In the genomic region with DNA sequence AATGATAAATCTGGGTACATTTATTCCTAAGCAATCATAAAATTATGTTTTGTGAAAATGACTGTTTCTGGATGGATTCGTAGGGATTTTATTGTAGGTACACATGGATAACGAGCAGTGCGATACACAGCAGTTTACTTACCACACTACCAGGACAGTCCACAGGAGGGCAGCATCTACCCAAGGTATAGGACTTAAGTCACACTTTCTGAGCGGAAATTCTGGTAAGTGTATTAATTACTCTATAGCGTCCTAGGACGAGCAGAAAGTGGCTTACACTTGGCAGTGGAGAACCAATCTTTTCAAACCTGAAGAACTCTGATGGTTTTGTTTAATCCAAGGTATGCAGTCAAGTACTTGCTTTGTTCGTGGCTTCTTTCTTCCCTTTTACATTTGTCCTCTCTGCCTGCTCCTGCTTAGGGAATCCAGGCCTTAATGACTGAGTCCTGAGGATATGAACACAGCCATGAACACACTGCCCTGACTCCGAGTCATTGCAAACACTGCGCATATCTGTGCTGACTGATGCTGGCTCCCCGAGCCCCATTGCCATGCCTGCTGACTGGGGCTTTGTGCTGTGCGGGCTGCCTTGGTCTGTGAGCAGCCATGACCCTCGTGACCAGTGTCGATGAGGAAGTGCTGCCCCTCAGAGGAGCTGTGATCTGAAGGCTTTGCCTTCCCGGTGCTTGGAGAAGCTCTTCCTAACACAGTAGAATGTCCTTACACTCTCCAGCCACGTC, we compare ENCODE assay signal across 8 mouse cellular contexts.
DNase-seq lines count a peak whose midpoint lies in the region; ATAC-seq and TF ChIP-seq lines count a peak whose summit lies in the region.

No protein-coding gene starts in this region.

- H3K9ac ChIP-seq in hindbrain, postnatal 0 days (replicated peaks; ENCODE audit: low read length): peak overlapping the region; percentile 26; the same call in 1 of the 2 replicates

- H3K4me2 ChIP-seq in hindbrain, postnatal 0 days (ENCODE audit: low read depth, low read length): peak overlapping the region; percentile 46

- peak overlapping the region; percentile 52; the same call in 1 of the 2 replicates for H3K27ac ChIP-seq in cortical plate, adult 2 months (ENCODE audit: insufficient read depth, low read length)
- H3K27ac ChIP-seq in gastrocnemius, adult 2 months: peak overlapping the region; percentile 79
- peak overlapping the region; percentile 74 for H3K27ac ChIP-seq in hindbrain, postnatal 0 days

- H3K27me3 ChIP-seq in hindbrain, postnatal 0 days (ENCODE audit: insufficient read depth, low read length): no peaks in the 10 kb centered on the region

- ATAC-seq in activated CD4-positive, CD25-positive, alpha-beta regulatory T cell, adult 4 months: peak; percentile 88
- ATAC-seq in hindbrain, postnatal 0 days: peak; percentile 91

- TF ChIP-seq CTCF in cortical plate, adult 2 months (IDR thresholded peaks at IDR 0.05; ENCODE audit: extremely low read depth, insufficient read depth, low read length): peak; percentile 95
- peak; percentile 93 for TF ChIP-seq CTCF in gastrocnemius, adult 2 months (IDR thresholded peaks at IDR 0.05)
- peak; percentile 91 for TF ChIP-seq CTCF in hindbrain, postnatal 0 days (IDR thresholded peaks at IDR 0.05; ENCODE audit: low read depth)

- 10% methylated on average over 15 of the region's 15 CpGs for WGBS in hindbrain, postnatal 0 days

- H3K36me3 ChIP-seq in hindbrain, postnatal 0 days (ENCODE audit: insufficient read depth, low read length): no peaks in the 10 kb centered on the region

- DNase-seq in gastrocnemius, adult 2 months: peak; percentile 82
- peak; percentile 95 for DNase-seq in hindbrain, postnatal 0 days (ENCODE audit: low spot score)
- peak; percentile 88 to 94 for DNase-seq in left cerebral cortex, adult 18-20 months (ENCODE audit: low spot score in 2 of 2)
- DNase-seq in lung, postnatal 4 days: peak; percentile 56 to 86
- DNase-seq in retina, postnatal 7 days (ENCODE audit: low read depth, low spot score): peak; percentile 79
- DNase-seq in urinary bladder, adult 18-20 months (ENCODE audit: low spot score in 2 of 2): peak; percentile 57 to 82

- H3K4me1 ChIP-seq in cortical plate, adult 2 months (ENCODE audit: control insufficient read depth, insufficient read depth, low read length): no peaks in the 10 kb centered on the region
- no peaks in the 10 kb centered on the region for H3K4me1 ChIP-seq in hindbrain, postnatal 0 days (ENCODE audit: insufficient read depth, low read length)

- TF ChIP-seq POLR2A in cortical plate, adult 2 months (IDR thresholded peaks at IDR 0.05; ENCODE audit: extremely low read depth, insufficient read depth, low read length): no peak

- H3K9me3 ChIP-seq in hindbrain, postnatal 0 days (ENCODE audit: low read length): no peaks in the 10 kb centered on the region

- intact Hi-C loops in gastrocnemius, adult 2 months (cut with DNase I): loop anchor here (10.0 kb wide), 1 partner anchor 306 kb away; no protein-coding TSS in a partner anchor

- H3K4me3 ChIP-seq in cortical plate, adult 2 months (ENCODE audit: insufficient read depth, low read length): peak overlapping the region; percentile 6; the same call in 1 of the 2 replicates
- H3K4me3 ChIP-seq in gastrocnemius, adult 2 months: peak overlapping the region; percentile 54
- peak overlapping the region; percentile 14 for H3K4me3 ChIP-seq in hindbrain, postnatal 0 days (ENCODE audit: low read length)

Comparison
In these comparisons a context has a peak if more than half of its experiments do, and no peak if none do; other contexts are left out.
1. Peak in every context shown above with its lines: DNase-seq, ATAC-seq, H3K4me3 ChIP-seq and H3K27ac ChIP-seq.